21 mouse cellular contexts compared by ENCODE assay signal in the genomic region with DNA sequence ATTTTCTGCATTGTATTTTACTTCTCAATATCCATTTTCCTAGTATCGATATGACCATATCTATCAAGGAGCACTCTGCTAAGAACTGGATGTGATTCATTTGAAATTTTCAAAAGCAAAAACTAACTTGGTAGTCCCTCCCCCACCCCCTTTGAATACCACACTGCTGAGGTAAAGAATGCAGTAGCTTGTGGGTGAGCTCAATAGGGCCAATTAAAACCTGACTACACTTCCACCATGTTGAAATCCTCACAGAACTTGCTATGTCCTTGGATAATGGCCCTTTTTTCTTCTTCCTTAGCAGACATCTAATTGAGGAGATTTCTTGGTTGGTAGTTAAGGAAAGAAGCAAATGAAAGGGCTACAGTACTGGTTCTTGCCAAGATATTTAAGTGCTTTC.
"Had no signal": no experiment of that assay in that cellular context is flagged by ENCODE, and none has a peak within 500 bp of the region (broad histone marks: within the 10 kb centered on the region; RNA-seq: fewer than 3 reads in every experiment).

No protein-coding gene starts in this region.

- H3K36me3 ChIP-seq: limb, embryonic 12.5 days; limb, embryonic 15.5 days; midbrain, embryonic 12.5 days; midbrain, embryonic 15.5 days; neural tube, embryonic 13.5 days; stomach, embryonic 15.5 days had no signal

- H3K4me2 ChIP-seq: limb, embryonic 12.5 days; limb, embryonic 15.5 days; liver, embryonic 11.5 days; lung, embryonic 14.5 days; midbrain, embryonic 12.5 days; midbrain, embryonic 15.5 days; neural tube, embryonic 13.5 days; stomach, embryonic 15.5 days had no signal

- H3K4me1 ChIP-seq: limb, embryonic 12.5 days; limb, embryonic 15.5 days; midbrain, embryonic 12.5 days; midbrain, embryonic 15.5 days; stomach, embryonic 15.5 days had no signal

- H3K9me3 ChIP-seq: limb, embryonic 12.5 days; limb, embryonic 15.5 days; midbrain, embryonic 12.5 days; midbrain, embryonic 15.5 days; neural tube, embryonic 13.5 days; stomach, embryonic 15.5 days had no signal

- H3K9ac ChIP-seq: limb, embryonic 12.5 days; limb, embryonic 15.5 days; liver, embryonic 14.5 days; liver, postnatal 0 days; lung, embryonic 14.5 days; midbrain, embryonic 12.5 days; midbrain, embryonic 15.5 days; neural tube, embryonic 13.5 days; stomach, embryonic 15.5 days had no signal

- ATAC-seq: liver, postnatal 0 days; lung, postnatal 0 days; midbrain, embryonic 15.5 days had no signal

- DNase-seq: kidney, adult 9 months; kidney, postnatal 14 days; kidney, postnatal 4 days; left cerebral cortex, postnatal 4 days; liver, postnatal 0 days; lung, embryonic 14.5 days; retina, postnatal 1 day; right cerebral cortex, postnatal 25 days; spleen, adult 18-20 months; thymus, postnatal 4 days had no signal

- H3K27ac ChIP-seq: limb, embryonic 12.5 days; limb, embryonic 15.5 days; liver, embryonic 14.5 days; macrophage; midbrain, embryonic 12.5 days; midbrain, embryonic 15.5 days; neural tube, embryonic 13.5 days; stomach, embryonic 15.5 days had no signal

- H3K4me3 ChIP-seq: limb, embryonic 12.5 days; limb, embryonic 15.5 days; midbrain, embryonic 12.5 days; midbrain, embryonic 15.5 days; myocyte; neural tube, embryonic 13.5 days; stomach, embryonic 15.5 days had no signal

- H3K27me3 ChIP-seq: limb, embryonic 12.5 days; limb, embryonic 15.5 days; midbrain, embryonic 12.5 days; midbrain, embryonic 15.5 days; neural tube, embryonic 13.5 days; stomach, embryonic 15.5 days had no signal
